In the genomic region with DNA sequence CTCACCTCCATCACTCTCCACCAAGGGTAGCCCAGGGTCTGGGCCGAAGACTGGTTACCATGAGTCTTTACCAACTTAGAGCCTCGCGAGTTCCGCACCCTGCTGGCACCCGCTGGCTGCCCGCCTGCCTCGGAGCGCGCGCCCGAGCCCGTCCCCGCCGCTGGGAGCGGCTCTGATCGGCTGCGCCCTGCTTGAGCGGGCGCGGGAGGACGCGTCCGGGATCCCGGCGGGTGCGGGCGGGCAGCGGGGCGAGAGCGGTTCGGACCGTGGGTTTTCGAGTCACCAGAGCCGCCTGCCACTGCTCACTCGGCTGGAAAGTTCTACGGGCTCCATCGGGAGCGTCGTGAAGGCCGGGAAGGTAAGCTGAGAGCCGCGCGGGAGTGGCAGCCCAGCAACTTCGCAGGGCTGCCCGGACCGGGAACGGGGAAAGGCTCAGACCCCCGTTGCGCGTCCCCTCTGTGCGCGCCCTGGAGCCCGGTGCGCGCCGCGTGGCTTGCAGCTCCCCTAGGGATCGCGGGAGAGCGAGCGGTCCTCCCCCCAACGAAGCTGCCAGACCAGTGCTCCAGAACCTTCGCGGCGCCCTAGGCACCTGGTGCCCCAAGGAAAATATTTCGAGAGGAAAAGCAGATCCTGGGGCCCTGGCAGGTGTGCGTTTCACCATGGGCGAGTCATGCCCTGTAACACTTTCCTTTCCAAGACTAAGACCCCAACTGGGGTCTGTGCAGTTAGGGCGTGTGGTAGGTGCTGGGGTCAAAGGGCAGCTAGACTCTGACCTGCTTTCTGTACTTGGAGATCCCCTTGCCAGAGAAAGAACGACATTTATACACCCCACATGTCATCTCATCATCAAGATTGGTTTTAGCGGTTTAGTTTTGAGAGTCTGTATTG, we compare ENCODE assay signal across 7 mouse cellular contexts. TPM values are rescaled to one million over a fixed set of nuclear protein-coding genes. Genes with fewer than 3 reads are reported as not detected.
DNase-seq lines count a peak whose midpoint lies in the region; ATAC-seq and TF ChIP-seq lines count a peak whose summit lies in the region.

No protein-coding gene starts in this region.

- peak; percentile 36 for DNase-seq in ovary, postnatal 36 days (ENCODE audit: low spot score)
- DNase-seq in ovary, adult 18-20 months (ENCODE audit: low spot score): no peak
- peak; percentile 69 for DNase-seq in gastrocnemius, postnatal 10 days
- peak; percentile 94 for DNase-seq in midbrain, embryonic 11.5 days (ENCODE audit: low spot score, missing footprints)
- DNase-seq in yolk sac, embryonic 10.5 days (ENCODE audit: low spot score): peak; percentile 12

- peak overlapping the region; percentile 10 for H3K4me3 ChIP-seq in cortical plate, adult 2 months (ENCODE audit: insufficient read depth, low read length)
- H3K4me3 ChIP-seq in intestine, embryonic 16.5 days (ENCODE audit: low read length): peak overlapping the region; percentile 61
- H3K4me3 ChIP-seq in midbrain, embryonic 11.5 days (ENCODE audit: low read depth, low read length): peak overlapping the region; percentile 49

- H3K36me3 ChIP-seq in intestine, embryonic 16.5 days (ENCODE audit: control insufficient read depth, insufficient read depth, low read length): no peaks in the 10 kb centered on the region
- no peaks in the 10 kb centered on the region for H3K36me3 ChIP-seq in midbrain, embryonic 11.5 days (ENCODE audit: control insufficient read depth, insufficient read depth, low read length)

- H3K4me1 ChIP-seq in cortical plate, adult 2 months (ENCODE audit: control insufficient read depth, insufficient read depth, low read length): no peaks in the 10 kb centered on the region
- peaks cover 7% of the 10 kb centered on the region; the same call in 1 of the 2 replicates for H3K4me1 ChIP-seq in intestine, embryonic 16.5 days (ENCODE audit: control insufficient read depth, insufficient read depth, low read length)
- H3K4me1 ChIP-seq in midbrain, embryonic 11.5 days (ENCODE audit: control insufficient read depth, insufficient read depth, low read length): 0 out of 2 replicates have a peak, but pooled peaks cover 4% of the 10 kb centered on the region

- TF ChIP-seq POLR2A in cortical plate, adult 2 months (IDR thresholded peaks at IDR 0.05; ENCODE audit: extremely low read depth, insufficient read depth, low read length): no peak

- H3K4me2 ChIP-seq in intestine, embryonic 16.5 days (ENCODE audit: low read depth, low read length): peak overlapping the region; percentile 94
- peak overlapping the region; percentile 95 for H3K4me2 ChIP-seq in midbrain, embryonic 11.5 days

- peaks cover 16% of the 10 kb centered on the region for H3K27me3 ChIP-seq in intestine, embryonic 16.5 days (replicated peaks; ENCODE audit: control insufficient read depth, insufficient read depth, low read length)
- peaks cover 16% of the 10 kb centered on the region for H3K27me3 ChIP-seq in midbrain, embryonic 11.5 days (ENCODE audit: control insufficient read depth, insufficient read depth, low read length)

- no peak for TF ChIP-seq CTCF in cortical plate, adult 2 months (IDR thresholded peaks at IDR 0.05; ENCODE audit: extremely low read depth, insufficient read depth, low read length)

- H3K9ac ChIP-seq in intestine, embryonic 16.5 days (ENCODE audit: low read depth, low read length): peak overlapping the region; percentile 70
- peak overlapping the region; percentile 59 for H3K9ac ChIP-seq in midbrain, embryonic 11.5 days (ENCODE audit: low read length)

- H3K27ac ChIP-seq in cortical plate, adult 2 months (ENCODE audit: insufficient read depth, low read length): no peak overlapping the region
- no peak overlapping the region for H3K27ac ChIP-seq in intestine, embryonic 16.5 days (ENCODE audit: low read length)
- no peak overlapping the region for H3K27ac ChIP-seq in midbrain, embryonic 11.5 days (ENCODE audit: low read depth, low read length)

- no peaks in the 10 kb centered on the region for H3K9me3 ChIP-seq in intestine, embryonic 16.5 days (ENCODE audit: control insufficient read depth, low read length)
- no peaks in the 10 kb centered on the region for H3K9me3 ChIP-seq in midbrain, embryonic 11.5 days (ENCODE audit: control insufficient read depth, low read length)

- ATAC-seq in intestine, embryonic 16.5 days: peak; percentile 85
- ATAC-seq in midbrain, embryonic 11.5 days (ENCODE audit: low FRiP score): peak; percentile 84

- WGBS in intestine, embryonic 16.5 days: under 1% methylated on average over 71 of the region's 71 CpGs
- 1% methylated on average over 71 of the region's 71 CpGs for WGBS in midbrain, embryonic 11.5 days

RNA-seq across cellular contexts. Expression of gene Bves, which starts 46.1 kb away (rescaled TPM):
- polyA plus RNA-seq in cortical plate, adult 2 months (2012; rRNA removed): 0.89 and 0.94 TPM in 2 replicates
- 10 to 100 TPM; 34.0 to 41.2 TPM for total RNA-seq in gastrocnemius, postnatal 10 days (2021)
- polyA plus RNA-seq in intestine, embryonic 16.5 days (2015; fragmentation: Nextera tagmentation; extraction: Ambion mirVana): 3.0 and 3.8 TPM in 2 replicates
- polyA plus RNA-seq in midbrain, embryonic 11.5 days (2014; fragmentation: Nextera tagmentation; extraction: Ambion mirVana): 1.7 TPM in 2 replicates

Comparison
In these comparisons a context has a peak if more than half of its experiments do, and no peak if none do; other contexts are left out.
1. H3K4me3 ChIP-seq: peak in every context shown above with its lines; median percentile 61 in intestine, embryonic 16.5 days; 49 in midbrain, embryonic 11.5 days; 10 in cortical plate, adult 2 months.